Mouse (Mus musculus) heart, postnatal 4 days (tissue): ENCODE measurements around the gene Mpst. TPM values are rescaled to one million over a fixed set of nuclear protein-coding genes. Genes with fewer than 3 reads are reported as not detected.

Source experiments
- DNase-seq: peaks from one replicate; pipeline ENCODE4 v3.0.0; 2021
- total RNA-seq, 2 experiments: library from RNA; stranded (reverse); gene quantifications; 2 replicates each; pipeline ENCODE4 v1.2.3; 2021

Mpst gene
- total RNA-seq, 2 experiments from 2014 or later, result 21.9 to 24.9 TPM

- peak; percentile 72 for DNase-seq
Observed at GRCm38 (mm10) chr15:78437237-78438017, 31.2 kb downstream of the Mpst start.

- DNase-seq, result no peak
Observed at GRCm38 (mm10) chr15:78438018-78438394, 31.8 kb downstream of the Mpst start.

- no peak for DNase-seq
Observed at GRCm38 (mm10) chr15:78438505-78438904, 32.3 kb downstream of the Mpst start.

- no peak for DNase-seq
Observed at GRCm38 (mm10) chr15:78438973-78439372, 32.8 kb downstream of the Mpst start.

- DNase-seq, result no peak
Observed at GRCm38 (mm10) chr15:78442231-78442630, 36.0 kb downstream of the Mpst start.

- DNase-seq, result no peak
Observed at GRCm38 (mm10) chr15:78443857-78444256, 37.6 kb downstream of the Mpst start.

- no peak for DNase-seq
Observed at GRCm38 (mm10) chr15:78447121-78447520, 40.9 kb downstream of the Mpst start.

GRCm38 (mm10) chr15:78447746-78448535 lies 41.7 kb downstream of the Mpst start:
- DNase-seq, result peak; percentile 99

- DNase-seq, result no peak
Observed at GRCm38 (mm10) chr15:78449131-78449530, 42.9 kb downstream of the Mpst start.

- peak; percentile 80 for DNase-seq
Observed at GRCm38 (mm10) chr15:78449694-78450418, 43.6 kb downstream of the Mpst start.

GRCm38 (mm10) chr15:78450419-78450768 lies 44.2 kb downstream of the Mpst start:
- DNase-seq, result no peak

GRCm38 (mm10) chr15:78451201-78451600 lies 45.0 kb downstream of the Mpst start:
- no peak for DNase-seq

GRCm38 (mm10) chr15:78452929-78453328 lies 46.7 kb downstream of the Mpst start:
- DNase-seq, result no peak

- no peak for DNase-seq
Observed at GRCm38 (mm10) chr15:78455168-78455567, 49.0 kb downstream of the Mpst start.

GRCm38 (mm10) chr15:78456051-78456450 lies 49.8 kb downstream of the Mpst start:
- no peak for DNase-seq

GRCm38 (mm10) chr15:78457193-78457592 lies 51.0 kb downstream of the Mpst start:
- DNase-seq, result no peak

- DNase-seq, result no peak
Observed at GRCm38 (mm10) chr15:78462981-78463380, 56.8 kb downstream of the Mpst start.

Other genes with a start within 250 kb of the Mpst start
- 10 to 100 TPM; 16.5 to 18.6 TPM for gene Ift27, start 232.3 kb upstream of the Mpst start, total RNA-seq
- gene Pvalb, start 200.0 kb upstream of the Mpst start, total RNA-seq, result under 1 TPM; 0.76 to 0.95 TPM
- gene Ncf4, start 161.6 kb upstream of the Mpst start, total RNA-seq, result 1 to 10 TPM; 1.9 to 2.1 TPM
- 1 to 10 TPM; 1.1 to 1.2 TPM for gene Csf2rb2, start 100.7 kb upstream of the Mpst start, total RNA-seq
- gene Csf2rb, start 80.7 kb upstream of the Mpst start, total RNA-seq, result 1 to 10 TPM; 1.6 to 2.0 TPM
- gene Tex33, start 10.5 kb upstream of the Mpst start, total RNA-seq, result not detected
- 10 to 100 TPM; 16.9 to 20.1 TPM for gene Tst, start 509 bp upstream of the Mpst start, total RNA-seq
- 10 to 100 TPM; 72.0 to 74.8 TPM for gene Kctd17, start 22.1 kb downstream of the Mpst start, total RNA-seq
- not detected for gene Tmprss6, start 62.2 kb downstream of the Mpst start, total RNA-seq
- gene Il2rb, start 88.9 kb downstream of the Mpst start, total RNA-seq, result under 1 TPM; 0.27 to 0.41 TPM
- 10 to 100 TPM; 63.6 to 64.5 TPM for gene C1qtnf6, start 125.0 kb downstream of the Mpst start, total RNA-seq
- under 1 TPM; 0.07 TPM for gene Sstr3, start 138.3 kb downstream of the Mpst start, total RNA-seq
- gene Rac2, start 166.4 kb downstream of the Mpst start, total RNA-seq, result 1 to 10 TPM; 2.1 to 2.6 TPM
- 1 to 10 TPM; 4.2 to 5.6 TPM for gene Cyth4, start 190.6 kb downstream of the Mpst start, total RNA-seq